Mouse (Mus musculus): ENCODE results near the gene Ipcef1.

DNA sequence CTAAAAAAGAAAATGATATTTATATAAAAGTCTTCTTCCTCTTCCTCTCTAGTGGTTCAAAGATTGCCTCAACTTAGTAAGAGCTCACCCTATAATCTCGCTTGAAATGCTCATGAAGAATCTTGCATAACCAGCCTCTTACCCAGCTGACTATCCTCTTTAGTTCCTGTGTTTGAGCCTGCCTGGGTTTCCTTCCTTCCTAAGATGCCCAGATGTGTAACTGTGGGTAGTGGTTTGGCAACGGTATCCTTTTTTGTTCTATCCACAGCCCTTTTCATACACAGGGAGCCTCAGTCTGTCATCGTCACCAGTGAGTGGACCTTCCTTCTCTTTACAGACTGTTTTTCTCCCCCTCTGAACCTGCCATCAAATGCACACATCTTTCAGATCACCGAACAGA, 66.0 kb downstream of the Ipcef1 start:
- TF ChIP-seq CTCF (conservative IDR thresholded peaks at IDR 0.05; ENCODE audit: low read length) (no peak), NANOG (IDR thresholded peaks at IDR 0.05; ENCODE audit: borderline replicate concordance, low read length) (no peak)

All from E14TG2a.4 (cell line).